8 mouse cellular contexts compared by ENCODE assay signal in genomic region chr4:153377981-153378380, GRCm38 (mm10).
DNase-seq lines count a peak whose midpoint lies in the region; ATAC-seq lines count a peak whose summit lies in the region.
"Had no signal": no experiment of that assay in that cellular context is flagged by ENCODE, and none has a peak within 500 bp of the region (broad histone marks: within the 10 kb centered on the region; RNA-seq: fewer than 3 reads in every experiment).

No protein-coding gene starts in this region.

- no peak overlapping the region for H3K4me3 ChIP-seq in liver, embryonic 12.5 days
- no peak overlapping the region for H3K4me3 ChIP-seq in stomach, embryonic 16.5 days (replicated peaks; ENCODE audit: low read length)
- H3K4me3 ChIP-seq: neural tube, embryonic 12.5 days had no signal

- 11% methylated on average over 6 of the region's 6 CpGs for WGBS in liver, embryonic 12.5 days (ENCODE audit: insufficient replicate concordance)
- WGBS in stomach, embryonic 16.5 days = 17% methylated on average over 6 of the region's 6 CpGs

- no peaks in the 10 kb centered on the region for H3K27me3 ChIP-seq in liver, embryonic 12.5 days (replicated peaks)
- H3K27me3 ChIP-seq in stomach, embryonic 16.5 days (ENCODE audit: control insufficient read depth, insufficient read depth, low read length) = no peaks in the 10 kb centered on the region
- H3K27me3 ChIP-seq: neural tube, embryonic 12.5 days had no signal

- 0 out of 2 replicates have a peak, but pooled peaks cover 6% of the 10 kb centered on the region for H3K9me3 ChIP-seq in liver, embryonic 12.5 days (replicated peaks)
- no peaks in the 10 kb centered on the region for H3K9me3 ChIP-seq in stomach, embryonic 16.5 days (replicated peaks; ENCODE audit: control insufficient read depth, low read length)

- no peak overlapping the region for H3K27ac ChIP-seq in liver, embryonic 12.5 days
- H3K27ac ChIP-seq in stomach, embryonic 16.5 days (ENCODE audit: low read length) = no peak overlapping the region
- H3K27ac ChIP-seq: neural tube, embryonic 12.5 days had no signal

- no peak overlapping the region for H3K4me2 ChIP-seq in liver, embryonic 12.5 days
- H3K4me2 ChIP-seq in stomach, embryonic 16.5 days (ENCODE audit: low read depth, low read length) = no peak overlapping the region
- H3K4me2 ChIP-seq: neural tube, embryonic 12.5 days had no signal

- ATAC-seq in liver, embryonic 12.5 days = no peak
- 0 out of 2 replicates have a peak, but pooled peaks have one; percentile 33 for ATAC-seq in stomach, embryonic 16.5 days (ENCODE audit: insufficient read depth, low FRiP score)

- H3K36me3 ChIP-seq in liver, embryonic 12.5 days = no peaks in the 10 kb centered on the region
- no peaks in the 10 kb centered on the region for H3K36me3 ChIP-seq in stomach, embryonic 16.5 days (ENCODE audit: control insufficient read depth, insufficient read depth, low read length)

- no peaks in the 10 kb centered on the region for H3K4me1 ChIP-seq in liver, embryonic 12.5 days
- no peaks in the 10 kb centered on the region for H3K4me1 ChIP-seq in stomach, embryonic 16.5 days (ENCODE audit: control insufficient read depth, insufficient read depth, low read length)

- peak; percentile 14 for DNase-seq in liver
- peak; percentile 46 to 52 for DNase-seq in cerebellum, postnatal 4 days (ENCODE audit: low spot score in 2 of 2)
- peak; percentile 30 for DNase-seq in heart, postnatal 4 days
- DNase-seq in layer of hippocampus, postnatal 36 days = peak; percentile 34 to 40
- no peak for DNase-seq in lung, adult 18-20 months

- no peak overlapping the region for H3K9ac ChIP-seq in liver, embryonic 12.5 days
- no peak overlapping the region for H3K9ac ChIP-seq in stomach, embryonic 16.5 days (ENCODE audit: low read length)
- H3K9ac ChIP-seq: neural tube, embryonic 12.5 days had no signal

Comparison
In these comparisons a context has a peak if more than half of its experiments do, and no peak if none do; other contexts are left out.
1. DNase-seq: peak in liver (single experiment), cerebellum, postnatal 4 days (2 of 2), heart, postnatal 4 days (single experiment) and layer of hippocampus, postnatal 36 days (2 of 2); none in lung, adult 18-20 months (0 of 2).